Mouse (Mus musculus) lung, postnatal 25 days (tissue): ENCODE measurements at regions not wholly inside any gene's neighbourhood (a gene's known extent, or its start where the extent isn't known, plus 50 kb on each side); places are given as distances from the start of the nearest gene placed in this dataset.

ENCODE experiments used
- DNase-seq: peaks from one replicate; pipeline ENCODE4 v3.0.0; 2022; ENCODE audit warnings: low spot score

DNA sequence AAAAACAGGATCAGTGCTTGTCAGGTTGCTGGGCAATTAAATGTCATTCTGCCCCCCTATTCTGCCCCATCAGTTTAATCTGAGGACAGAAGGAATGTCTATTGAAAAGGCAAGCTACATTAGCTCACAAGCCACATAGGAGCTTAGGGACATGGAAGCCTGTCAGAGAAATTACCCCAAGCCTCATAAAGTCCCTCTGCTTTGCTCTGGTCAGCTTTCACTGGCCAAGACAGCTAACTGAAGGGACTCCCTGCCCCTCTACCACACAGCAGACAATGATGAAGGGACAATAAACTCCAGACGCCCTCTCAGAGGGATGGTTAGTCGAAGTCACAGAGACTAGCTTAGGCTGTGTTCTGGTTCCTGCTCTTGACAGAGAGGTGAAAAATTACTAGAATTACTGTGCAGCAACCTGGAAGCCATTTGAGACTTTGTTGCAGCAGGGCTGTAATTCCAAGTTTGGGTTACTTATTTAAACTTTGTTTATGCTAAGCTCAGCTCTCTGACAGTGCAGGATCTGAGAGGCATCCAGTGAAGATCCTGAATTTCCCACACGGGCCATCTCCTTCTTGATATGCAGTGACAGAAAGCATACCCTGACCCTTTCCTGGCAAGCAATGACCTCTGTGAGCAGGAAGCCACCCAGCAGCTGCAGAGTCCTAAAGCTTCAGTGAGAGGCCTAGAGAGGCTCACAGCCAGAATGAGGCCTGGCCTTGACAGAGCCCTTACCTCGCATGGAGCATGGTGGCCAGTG lies 95.2 kb upstream of the Tmtc1 start:
- DNase-seq, result no peak

DNA sequence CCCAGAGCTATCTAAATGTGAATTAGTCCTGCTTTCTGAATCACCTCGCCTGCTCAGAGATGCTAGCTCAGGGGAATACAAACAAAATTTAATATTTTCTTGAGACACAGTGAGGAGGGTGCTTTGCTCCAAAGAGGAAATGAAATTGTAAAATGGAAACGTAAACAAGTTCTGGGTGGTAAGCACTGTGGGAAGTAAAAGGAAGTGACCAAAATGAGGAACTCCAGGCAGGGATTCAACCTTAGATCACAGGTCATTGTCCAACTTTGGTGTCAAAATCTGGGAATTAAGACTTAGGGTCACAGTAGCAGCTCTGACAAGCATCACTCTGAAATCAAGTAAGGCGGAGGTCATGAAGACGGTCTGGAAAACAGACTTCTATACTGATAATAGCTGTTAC lies 90.2 kb upstream of the Tmtc1 start:
- no peak for DNase-seq

DNA sequence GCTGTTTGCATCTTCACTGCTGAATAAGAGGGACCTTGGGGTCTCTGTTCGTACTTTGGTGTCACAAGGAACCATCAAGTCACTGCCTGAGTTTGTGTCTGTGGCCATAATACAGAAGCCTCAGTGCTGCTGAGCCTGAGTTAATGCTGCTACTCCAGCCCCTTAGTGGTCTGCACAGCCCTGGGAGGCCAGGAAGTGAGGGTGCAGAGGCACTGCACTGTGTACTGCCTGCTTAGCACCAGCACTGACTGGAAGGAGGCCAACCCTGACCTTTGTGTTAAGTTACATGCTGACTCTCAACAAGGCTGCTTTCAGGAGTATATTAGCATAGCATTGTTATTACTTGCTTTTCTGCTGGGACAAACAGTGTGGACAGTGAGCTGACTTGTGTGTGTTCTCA lies 86.9 kb upstream of the Tmtc1 start:
- no peak for DNase-seq

DNA sequence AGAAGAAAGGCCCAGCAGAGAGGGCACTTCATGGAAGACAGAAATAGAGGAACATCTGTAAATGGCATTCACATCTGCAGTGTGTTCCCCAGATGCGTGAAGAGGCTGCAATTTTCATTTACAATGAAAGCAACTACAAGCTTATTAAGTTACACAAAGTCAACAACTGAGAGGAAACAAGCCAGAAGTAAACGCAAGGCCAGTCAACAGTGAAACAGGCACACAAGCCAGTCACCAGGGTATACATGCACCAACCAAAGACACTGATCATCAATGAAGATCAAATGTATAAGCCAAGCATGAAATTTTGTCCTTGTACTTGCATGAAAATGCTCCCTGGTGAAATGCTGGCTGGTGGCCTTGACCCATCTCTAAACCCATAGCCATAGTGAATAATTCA lies 84.4 kb upstream of the Tmtc1 start:
- DNase-seq, result no peak

DNA sequence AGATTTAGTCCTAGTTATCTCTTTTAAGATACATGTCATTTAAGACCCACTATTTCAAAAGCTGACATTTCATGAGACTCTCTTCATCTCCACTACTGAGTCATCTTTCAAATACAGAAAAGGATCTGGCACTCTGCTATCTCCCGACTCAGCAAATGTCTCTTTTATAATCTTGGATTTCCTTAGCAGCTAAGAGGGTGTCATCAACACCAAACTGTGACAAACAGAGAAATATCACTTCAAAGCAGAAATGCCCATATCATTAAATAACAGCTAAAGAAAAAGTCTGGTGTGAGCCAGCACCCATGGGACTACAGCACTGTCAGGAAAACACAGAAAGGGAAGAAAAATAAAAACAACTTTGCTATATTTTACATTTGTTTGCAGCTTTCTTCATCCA lies 78.7 kb upstream of the Tmtc1 start:
- no peak for DNase-seq

DNA sequence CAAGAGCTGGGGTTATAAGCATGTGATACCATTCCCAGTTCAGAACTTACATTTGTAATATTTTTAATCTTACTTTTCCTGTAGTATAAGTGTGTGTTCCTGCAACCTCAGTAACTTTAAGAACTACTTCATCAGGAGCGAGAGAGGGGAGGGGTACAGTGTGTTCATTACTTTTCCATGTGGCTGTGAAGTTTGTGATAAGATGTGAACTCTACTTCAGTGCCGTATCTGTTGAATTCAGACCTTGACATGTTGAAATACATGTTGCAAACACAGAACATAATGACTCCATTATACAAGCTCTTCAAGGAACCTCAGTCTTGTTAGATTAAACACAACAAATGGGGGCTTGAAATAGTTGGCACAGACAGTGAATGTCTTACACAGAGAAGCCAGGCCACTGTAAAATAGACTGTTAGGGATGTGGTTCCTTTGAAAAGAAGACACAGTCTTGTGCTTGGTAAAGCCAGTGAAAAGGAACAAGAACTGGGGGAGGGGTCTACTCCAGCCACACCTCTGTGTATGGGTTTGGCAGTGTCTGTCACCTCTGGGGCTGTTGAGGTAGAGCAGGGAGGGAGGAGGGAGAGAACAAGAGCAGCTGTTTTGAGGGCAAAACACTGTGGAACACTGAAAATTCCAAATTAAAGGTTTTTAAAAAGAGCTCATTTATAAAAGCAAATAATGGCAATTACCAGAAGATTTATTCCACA lies 73.5 kb upstream of the Tmtc1 start:
- DNase-seq, result no peak

DNA sequence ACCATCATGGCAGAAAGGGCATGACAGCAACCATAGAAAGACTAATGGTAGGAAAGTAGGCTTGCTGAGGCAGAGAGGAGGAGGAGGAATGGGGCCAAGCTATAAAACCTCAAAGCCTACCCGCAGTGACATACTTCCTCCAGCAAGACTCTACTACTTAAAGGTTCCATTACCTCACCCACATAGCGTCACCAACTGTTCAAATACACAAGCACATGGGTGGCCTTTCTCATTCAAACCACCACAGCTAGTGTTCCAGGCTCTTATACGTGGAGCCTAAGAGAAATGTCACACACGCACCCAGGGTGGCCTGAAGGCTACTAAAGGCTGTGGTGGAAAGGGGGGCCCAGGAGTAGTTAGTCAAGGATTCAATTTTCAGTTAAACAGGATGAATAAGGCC lies 72.5 kb upstream of the Tmtc1 start:
- DNase-seq, result no peak

DNA sequence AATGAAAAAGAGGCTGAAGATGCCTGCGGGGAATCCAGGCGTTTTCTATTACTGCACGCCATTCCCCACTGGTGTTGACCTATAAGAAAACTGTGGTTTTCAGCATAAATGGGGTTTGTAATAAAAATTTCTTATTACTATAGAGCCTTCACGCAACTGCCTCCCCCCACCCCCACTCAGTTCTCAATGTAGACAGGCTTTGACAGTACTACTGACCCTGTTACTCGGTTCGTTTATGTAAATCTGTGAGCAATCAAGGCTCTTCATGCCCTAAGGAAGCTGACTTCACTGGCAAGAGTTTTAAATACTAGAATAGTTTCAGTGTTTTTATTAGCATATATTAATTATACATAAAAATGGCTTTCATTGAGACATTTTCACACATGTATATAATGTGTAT lies 70.9 kb upstream of the Tmtc1 start:
- DNase-seq, result no peak

DNA sequence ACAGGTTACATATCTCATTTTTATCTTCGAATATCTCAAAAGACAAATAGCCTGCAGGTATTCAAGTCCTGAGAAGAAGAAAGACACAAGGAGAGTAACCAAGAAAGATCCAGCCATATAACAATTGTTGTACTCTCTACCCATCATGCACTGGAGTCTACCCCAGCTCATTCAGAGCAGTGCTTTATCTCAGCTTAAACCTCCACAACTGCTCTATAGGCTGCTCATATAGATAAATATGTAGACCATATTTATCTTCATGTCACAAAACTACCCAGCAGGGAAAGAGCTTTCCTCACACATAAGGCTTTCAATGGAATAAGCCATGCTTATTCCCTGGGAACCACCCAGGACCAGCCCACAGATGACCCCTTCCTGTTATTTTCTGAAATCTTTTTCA lies 70.5 kb upstream of the Tmtc1 start:
- no peak for DNase-seq

DNA sequence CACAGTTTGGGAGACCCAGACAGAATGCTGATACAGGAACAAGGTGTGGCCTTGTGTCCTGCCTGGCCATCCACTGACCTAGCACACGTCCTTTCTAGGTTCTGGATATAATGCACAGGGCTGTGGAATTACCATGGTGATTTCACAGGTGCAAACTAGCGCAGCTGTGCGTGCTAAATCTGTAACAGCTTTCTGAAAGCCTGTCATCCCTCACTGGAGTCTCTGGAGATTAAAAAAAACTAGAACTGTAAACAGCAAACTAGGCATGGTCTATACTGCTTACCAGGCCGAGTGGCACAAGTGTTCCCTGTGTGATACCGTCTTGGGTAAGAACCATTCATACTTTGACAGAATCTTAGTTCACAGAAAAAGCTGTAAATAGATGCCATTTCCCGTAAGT lies 69.9 kb upstream of the Tmtc1 start:
- no peak for DNase-seq

DNA sequence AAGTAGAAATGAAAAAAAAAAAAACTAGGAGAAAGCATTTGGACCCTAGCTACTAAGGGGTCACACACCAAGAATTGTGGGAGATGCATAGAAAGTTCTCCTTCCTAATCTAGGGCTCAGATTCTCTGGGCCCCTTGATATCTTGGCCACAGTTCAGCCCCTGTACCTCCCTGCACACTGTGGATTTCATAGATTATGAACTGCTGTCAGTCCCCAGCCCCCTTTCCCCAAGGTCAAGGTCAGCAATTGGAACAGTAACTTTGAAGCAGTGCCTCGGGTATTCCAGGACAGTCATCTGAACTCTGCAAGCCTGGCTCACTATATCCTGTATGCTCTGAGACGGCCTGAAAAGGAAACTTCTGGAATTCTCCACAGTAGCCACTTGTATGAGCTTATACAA lies 68.9 kb upstream of the Tmtc1 start:
- DNase-seq, result no peak

DNA sequence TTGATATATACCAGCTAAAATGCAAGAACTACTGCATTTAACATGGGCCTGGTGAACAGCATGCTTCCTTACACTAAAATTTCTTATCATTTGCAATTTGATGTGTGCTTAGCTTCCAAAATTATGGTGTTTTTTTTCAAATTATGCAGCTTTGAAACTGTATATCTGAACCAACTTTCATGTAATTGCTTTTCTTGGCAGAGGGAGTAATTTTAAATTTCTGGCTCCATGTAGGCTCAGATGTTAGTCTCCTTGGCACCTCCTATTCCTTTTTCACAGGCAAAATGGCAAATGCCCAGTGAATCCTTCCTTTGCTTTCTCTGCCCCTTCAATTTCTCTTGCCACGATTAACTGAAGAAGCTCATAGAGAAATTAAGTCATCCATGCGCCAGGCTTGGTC lies 61.1 kb upstream of the Tmtc1 start:
- no peak for DNase-seq

DNA sequence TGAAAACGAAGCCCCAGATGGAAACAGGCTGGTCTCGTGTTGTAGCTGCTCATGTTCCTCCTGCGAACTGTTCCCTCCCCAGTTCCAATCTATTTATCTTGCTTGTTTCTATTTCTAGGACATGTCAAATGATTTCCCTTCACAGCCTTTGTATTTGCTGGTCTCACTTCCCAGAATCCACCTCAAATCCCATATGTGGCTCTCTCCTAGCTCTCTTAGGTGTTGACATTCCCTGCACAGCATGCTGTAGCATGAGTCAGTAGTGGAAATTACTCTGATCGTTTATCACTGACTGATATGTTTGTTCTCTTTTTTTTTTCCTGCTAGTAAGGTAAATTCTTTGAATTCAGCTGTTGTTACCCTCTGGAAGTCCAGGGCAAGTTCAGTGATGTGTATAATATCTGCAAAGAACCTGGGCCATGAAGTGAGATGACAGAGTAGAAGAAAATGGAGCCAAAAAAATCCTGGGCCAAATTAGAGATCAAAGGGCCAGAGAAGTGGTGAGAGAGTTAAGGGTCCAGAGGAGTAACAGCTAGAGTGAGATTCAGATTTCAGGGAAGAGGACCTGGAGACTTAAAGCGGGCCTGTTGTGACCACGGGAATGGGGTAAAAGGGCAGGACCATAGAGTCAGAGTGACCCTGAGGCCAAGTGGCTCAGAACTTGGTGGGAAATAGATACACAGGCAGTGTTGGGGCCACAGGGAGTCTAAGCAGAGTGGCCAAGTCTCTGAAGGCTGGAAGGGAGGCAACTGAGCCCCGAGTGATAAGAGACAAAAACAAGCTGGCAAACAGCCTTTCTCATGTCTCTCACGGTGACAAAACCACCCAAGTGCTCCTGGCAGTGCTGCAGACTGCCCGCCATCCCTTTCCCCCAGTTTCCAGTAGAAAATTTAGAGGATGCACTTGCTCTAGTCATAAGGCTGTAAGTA lies 56.3 kb upstream of the Tmtc1 start:
- no peak for DNase-seq
